Mouse (Mus musculus) megakaryocyte, embryonic 14.5 days (primary cell): ENCODE measurements around the gene Pdia6. TPM values are rescaled to one million over a fixed set of nuclear protein-coding genes. Genes with fewer than 3 reads are reported as not detected.

Experiments
- H3K27me3 ChIP-seq: replicated peaks from 2 replicates; pipeline ENCODE3; 2012; ENCODE audit warnings: inconsistent platforms
- H3K36me3 ChIP-seq: replicated peaks from 2 replicates; pipeline ENCODE3; 2012; ENCODE audit warnings: low read length, inconsistent platforms, mixed read lengths
- H3K4me1 ChIP-seq: 2 replicates; pipeline ENCODE4 v1.6.1; 2012; ENCODE audit warnings: inconsistent platforms
- H3K4me3 ChIP-seq: replicated peaks from 2 replicates; pipeline ENCODE3; 2012; ENCODE audit warnings: moderate library complexity, mild to moderate bottlenecking, inconsistent platforms
- H3K9me3 ChIP-seq: 2 replicates; pipeline ENCODE4 v1.6.1; 2012; ENCODE audit warnings: inconsistent platforms
- FLI1 ChIP-seq: IDR thresholded peaks from 2 replicates; pipeline ENCODE4 v1.6.1; 2012; ENCODE audit warnings: low read length, inconsistent platforms, mixed read lengths
- GATA1 ChIP-seq: IDR thresholded peaks from 3 replicates; pipeline ENCODE4 v1.6.1; 2012; ENCODE audit warnings: mixed read lengths, low read length, inconsistent platforms, borderline replicate concordance
- polyA plus RNA-seq: library from polyadenylated mRNA; stranded (reverse); fragments of >175 nt; gene quantifications from 2 replicates; pipeline ENCODE4 v1.2.3, GENCODE M21; 2012; ENCODE audit warnings: low replicate concordance; ENCODE audit not compliant: insufficient read depth

Pdia6 gene
- 5.4 and 50.8 TPM in 2 replicates for polyA plus RNA-seq

GRCm38 (mm10) chr12:17265971-17266672 is at the start of gene Pdia6:
Gene Pdia6, plus strand, starts transcription at chr12:17266545.
- Histone ChIP-seq H3K36me3 (peaks cover 27% of the 10 kb centered on the region), H3K9me3 (peaks cover 5% of the 10 kb centered on the region), H3K4me3 (peak within 1 kb of the TSS; percentile 98), H3K27me3 (no peaks in the 10 kb centered on the region), H3K4me1 (peaks cover 51% of the 10 kb centered on the region)
- no peak for TF ChIP-seq GATA1
- no peak for TF ChIP-seq FLI1

- H3K4me1 ChIP-seq = no peaks in the 10 kb centered on the region
- peaks cover 10% of the 10 kb centered on the region for H3K27me3 ChIP-seq
- peaks cover 5% of the 10 kb centered on the region for H3K9me3 ChIP-seq
- TF ChIP-seq FLI1 = no peak
- TF ChIP-seq GATA1 = no peak
- H3K36me3 ChIP-seq = no peaks in the 10 kb centered on the region
- no peak overlapping the region for H3K4me3 ChIP-seq
Observed at GRCm38 (mm10) chr12:17218390-17218789, 48.0 kb upstream of the Pdia6 start.

- Histone ChIP-seq H3K27me3 (peaks cover 12% of the 10 kb centered on the region), H3K9me3 (peaks cover 5% of the 10 kb centered on the region), H3K36me3 (no peaks in the 10 kb centered on the region), H3K4me3 (no peak overlapping the region), H3K4me1 (no peaks in the 10 kb centered on the region)
- TF ChIP-seq FLI1 (no peak), GATA1 (no peak)
Observed at GRCm38 (mm10) chr12:17219107-17219506, 47.2 kb upstream of the Pdia6 start.

- TF ChIP-seq FLI1 = no peak
- TF ChIP-seq GATA1 = no peak
- Histone ChIP-seq H3K27me3 (peaks cover 15% of the 10 kb centered on the region), H3K36me3 (no peaks in the 10 kb centered on the region), H3K9me3 (peaks cover 3% of the 10 kb centered on the region), H3K4me3 (no peak overlapping the region), H3K4me1 (no peaks in the 10 kb centered on the region)
Observed at GRCm38 (mm10) chr12:17220631-17221030, 45.7 kb upstream of the Pdia6 start.

- no peaks in the 10 kb centered on the region for H3K9me3 ChIP-seq
- no peaks in the 10 kb centered on the region for H3K4me1 ChIP-seq
- H3K4me3 ChIP-seq = no peak overlapping the region
- peaks cover 23% of the 10 kb centered on the region for H3K27me3 ChIP-seq
- H3K36me3 ChIP-seq = no peaks in the 10 kb centered on the region
- TF ChIP-seq FLI1 (no peak), GATA1 (no peak)
Observed at GRCm38 (mm10) chr12:17221891-17222428, 44.4 kb upstream of the Pdia6 start.

GRCm38 (mm10) chr12:17223050-17223449 is 43.3 kb upstream of the Pdia6 start:
- Histone ChIP-seq H3K4me1 (no peaks in the 10 kb centered on the region), H3K36me3 (no peaks in the 10 kb centered on the region), H3K9me3 (no peaks in the 10 kb centered on the region), H3K4me3 (no peak overlapping the region), H3K27me3 (peaks cover 24% of the 10 kb centered on the region)
- TF ChIP-seq FLI1 = no peak
- no peak for TF ChIP-seq GATA1

GRCm38 (mm10) chr12:17225012-17225411 is 41.3 kb upstream of the Pdia6 start:
- Histone ChIP-seq H3K9me3 (no peaks in the 10 kb centered on the region), H3K36me3 (no peaks in the 10 kb centered on the region), H3K27me3 (peaks cover 19% of the 10 kb centered on the region), H3K4me1 (no peaks in the 10 kb centered on the region), H3K4me3 (no peak overlapping the region)
- TF ChIP-seq FLI1 = no peak
- TF ChIP-seq GATA1 = no peak

- no peak for TF ChIP-seq GATA1
- no peak for TF ChIP-seq FLI1
- no peaks in the 10 kb centered on the region for H3K9me3 ChIP-seq
- H3K4me3 ChIP-seq = no peak overlapping the region
- no peaks in the 10 kb centered on the region for H3K36me3 ChIP-seq
- peaks cover 19% of the 10 kb centered on the region for H3K27me3 ChIP-seq
- H3K4me1 ChIP-seq = peaks cover 4% of the 10 kb centered on the region; the same call in 1 of the 2 replicates
Observed at GRCm38 (mm10) chr12:17227903-17228302, 38.4 kb upstream of the Pdia6 start.

- H3K4me1 ChIP-seq = peaks cover 4% of the 10 kb centered on the region; the same call in 1 of the 2 replicates
- no peaks in the 10 kb centered on the region for H3K36me3 ChIP-seq
- no peak for TF ChIP-seq GATA1
- peaks cover 18% of the 10 kb centered on the region for H3K27me3 ChIP-seq
- no peak overlapping the region for H3K4me3 ChIP-seq
- H3K9me3 ChIP-seq = no peaks in the 10 kb centered on the region
Observed at GRCm38 (mm10) chr12:17230581-17230980, 35.8 kb upstream of the Pdia6 start.

GRCm38 (mm10) chr12:17231513-17231912 is 34.8 kb upstream of the Pdia6 start:
- Histone ChIP-seq H3K9me3 (no peaks in the 10 kb centered on the region), H3K27me3 (peaks cover 17% of the 10 kb centered on the region), H3K36me3 (no peaks in the 10 kb centered on the region), H3K4me1 (peaks cover 4% of the 10 kb centered on the region; the same call in 1 of the 2 replicates), H3K4me3 (no peak overlapping the region)
- no peak for TF ChIP-seq FLI1
- no peak for TF ChIP-seq GATA1
